ENCODE assay signal across 8 mouse cellular contexts in the genomic region with DNA sequence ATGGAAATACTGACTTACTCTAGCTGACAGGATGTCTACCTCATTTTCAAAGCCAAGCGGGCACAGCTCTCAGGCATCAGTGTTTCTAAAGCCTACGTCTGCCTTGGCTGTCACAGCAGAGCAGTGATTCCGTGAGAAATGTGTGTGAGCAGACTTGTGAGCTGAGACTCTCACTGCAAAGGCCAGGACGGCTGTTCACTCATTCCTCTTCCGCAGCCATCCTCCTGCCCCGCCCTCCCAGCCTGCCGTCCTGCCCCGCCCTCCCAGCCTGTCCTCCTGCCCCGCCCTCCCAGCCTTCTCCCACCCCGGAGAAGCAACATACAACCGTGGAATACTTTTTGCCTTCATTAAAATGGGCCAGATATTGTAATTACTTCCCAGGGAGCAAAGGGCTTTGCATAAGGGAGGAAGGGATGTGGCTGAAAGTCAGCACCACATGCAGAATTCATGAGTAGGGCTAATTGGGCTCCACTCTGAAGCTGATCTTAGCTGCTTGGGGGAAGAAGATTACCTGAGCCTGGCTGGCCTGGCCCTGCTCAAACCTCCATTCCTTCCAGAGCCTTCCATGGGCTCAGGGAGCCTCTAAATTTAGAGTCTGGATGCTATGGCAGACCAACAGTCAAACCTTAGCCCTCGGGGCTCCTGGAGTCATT. TPM values are rescaled to one million over a fixed set of nuclear protein-coding genes. Genes with fewer than 3 reads are reported as not detected.
A peak's percentile ranks its signal among the peaks of the same experiment; 100 is the strongest.
DNase-seq lines count a peak whose midpoint lies in the region; ATAC-seq lines count a peak whose summit lies in the region.

No protein-coding gene starts in this region.

- ATAC-seq in lung, embryonic 16.5 days (ENCODE audit: low read depth), result peak; percentile 71
- peak; percentile 66 for ATAC-seq in megakaryocyte-erythroid progenitor cell, adult 5-6 weeks (replicated peaks; ENCODE audit: low FRiP score, low TSS enrichment, poor library complexity, severe bottlenecking)
- no peak for ATAC-seq in erythroblast, adult 5-6 weeks (replicated peaks; ENCODE audit: low FRiP score, poor library complexity, severe bottlenecking)

- H3K27ac ChIP-seq in lung, embryonic 16.5 days (ENCODE audit: low read length), result no peak overlapping the region
- peak overlapping the region; percentile 51; the same call in 1 of the 2 replicates for H3K27ac ChIP-seq in hindbrain, embryonic 10.5 days

- no peaks in the 10 kb centered on the region for H3K36me3 ChIP-seq in lung, embryonic 16.5 days (ENCODE audit: control insufficient read depth, insufficient read depth, low read length)
- H3K36me3 ChIP-seq in hindbrain, embryonic 10.5 days, result no peaks in the 10 kb centered on the region

- H3K4me1 ChIP-seq in lung, embryonic 16.5 days (replicated peaks; ENCODE audit: control insufficient read depth, insufficient read depth, low read length), result 0 out of 2 replicates have a peak, but pooled peaks cover 7% of the 10 kb centered on the region
- H3K4me1 ChIP-seq in hindbrain, embryonic 10.5 days (replicated peaks), result peaks cover 47% of the 10 kb centered on the region

- peak; percentile 44 for DNase-seq in adrenal gland, adult 2 months
- DNase-seq in adrenal gland, postnatal 4 days (ENCODE audit: low spot score in 2 of 2), result no peak
- no peak for DNase-seq in lung, postnatal 36 days
- DNase-seq in hindbrain, embryonic 10.5 days (ENCODE audit: low spot score), result peak; percentile 51
- no peak for DNase-seq in ovary, adult 18-20 months (ENCODE audit: low spot score)

- H3K27me3 ChIP-seq in lung, embryonic 16.5 days (ENCODE audit: control insufficient read depth, insufficient read depth, low read depth, low read length), result no peaks in the 10 kb centered on the region
- H3K27me3 ChIP-seq in hindbrain, embryonic 10.5 days (ENCODE audit: insufficient read depth, poor library complexity, severe bottlenecking), result peaks cover 34% of the 10 kb centered on the region

- 6% methylated on average over 12 of the region's 12 CpGs for WGBS in lung, embryonic 16.5 days
- WGBS in hindbrain, embryonic 10.5 days, result 10% methylated on average over 12 of the region's 12 CpGs

- peak overlapping the region; percentile 50 for H3K4me2 ChIP-seq in lung, embryonic 16.5 days (ENCODE audit: low read depth, low read length)

- H3K4me3 ChIP-seq in lung, embryonic 16.5 days (ENCODE audit: low read length), result peak overlapping the region; percentile 20
- peak overlapping the region; percentile 38 for H3K4me3 ChIP-seq in hindbrain, embryonic 10.5 days

- H3K9me3 ChIP-seq in lung, embryonic 16.5 days (ENCODE audit: control insufficient read depth, low read length), result peaks cover 2% of the 10 kb centered on the region; the same call in 1 of the 2 replicates
- no peaks in the 10 kb centered on the region for H3K9me3 ChIP-seq in hindbrain, embryonic 10.5 days

- peak overlapping the region; percentile 37; the same call in 1 of the 2 replicates for H3K9ac ChIP-seq in lung, embryonic 16.5 days (ENCODE audit: low read length)

RNA-seq across cellular contexts. Expression of gene Lemd1, which starts 23.0 kb away (rescaled TPM):
- under 1 TPM in 1 of 2 experiments, not detected in 1; 0.41 TPM for total RNA-seq in adrenal gland, adult 2 months (2021)
- 0.19 and 0.20 TPM in 2 replicates for polyA plus RNA-seq in adrenal gland, adult 2 months (2012; rRNA removed)
- under 1 TPM; 0.17 to 0.67 TPM for total RNA-seq in adrenal gland, postnatal 4 days (2021)
- polyA plus RNA-seq in lung, embryonic 16.5 days (2015; fragmentation: Nextera tagmentation; extraction: Ambion mirVana), result 1.2 and 1.8 TPM in 2 replicates
- polyA plus RNA-seq in hindbrain, embryonic 10.5 days (2016; fragmentation: Nextera tagmentation; extraction: Ambion mirVana), result 2.6 and 7.7 TPM in 2 replicates
- total RNA-seq in megakaryocyte-erythroid progenitor cell, adult 5-6 weeks (2014; fragmentation: Nextera tagmentation), result not detected in 2 replicates
- total RNA-seq in megakaryocyte-erythroid progenitor cell, adult 5-6 weeks (2017), result not detected in 2 replicates
- not detected in 2 replicates for total RNA-seq in erythroblast, adult 5-6 weeks (2015; ENCODE audit: low replicate concordance)
- not detected in 2 replicates for total RNA-seq in erythroblast, adult 5-6 weeks (2017; ENCODE audit: low replicate concordance)

RNA-seq across cellular contexts. Expression of gene AC124108.1, which starts 23.0 kb away (rescaled TPM):
- total RNA-seq in adrenal gland, adult 2 months (2021), result under 1 TPM; 0.10 to 0.12 TPM
- polyA plus RNA-seq in adrenal gland, adult 2 months (2012; rRNA removed), result 0.03 and 0.09 TPM in 2 replicates
- under 1 TPM; 0.17 to 0.25 TPM for total RNA-seq in adrenal gland, postnatal 4 days (2021)
- 0.50 and 0.63 TPM in 2 replicates for polyA plus RNA-seq in lung, embryonic 16.5 days (2015; fragmentation: Nextera tagmentation; extraction: Ambion mirVana)
- 1.6 and 2.8 TPM in 2 replicates for polyA plus RNA-seq in hindbrain, embryonic 10.5 days (2016; fragmentation: Nextera tagmentation; extraction: Ambion mirVana)
- total RNA-seq in megakaryocyte-erythroid progenitor cell, adult 5-6 weeks (2014; fragmentation: Nextera tagmentation), result not detected in 2 replicates
- total RNA-seq in megakaryocyte-erythroid progenitor cell, adult 5-6 weeks (2017), result not detected in 2 replicates
- not detected in 2 replicates for total RNA-seq in erythroblast, adult 5-6 weeks (2015; ENCODE audit: low replicate concordance)
- not detected in 2 replicates for total RNA-seq in erythroblast, adult 5-6 weeks (2017; ENCODE audit: low replicate concordance)

RNA-seq across cellular contexts. Expression of gene Cdk18, which starts 28.8 kb away (rescaled TPM):
- 10 to 100 TPM; 14.9 to 22.5 TPM for total RNA-seq in adrenal gland, adult 2 months (2021)
- 36.3 and 42.5 TPM in 2 replicates for polyA plus RNA-seq in adrenal gland, adult 2 months (2012; rRNA removed)
- total RNA-seq in adrenal gland, postnatal 4 days (2021), result 10 to 100 TPM; 24.8 to 25.1 TPM
- polyA plus RNA-seq in lung, embryonic 16.5 days (2015; fragmentation: Nextera tagmentation; extraction: Ambion mirVana), result 8.7 and 9.0 TPM in 2 replicates
- 2.1 and 2.2 TPM in 2 replicates for polyA plus RNA-seq in hindbrain, embryonic 10.5 days (2016; fragmentation: Nextera tagmentation; extraction: Ambion mirVana)
- 0.42 TPM in 1 of 2 replicates, not detected in the other for total RNA-seq in megakaryocyte-erythroid progenitor cell, adult 5-6 weeks (2014; fragmentation: Nextera tagmentation)
- total RNA-seq in megakaryocyte-erythroid progenitor cell, adult 5-6 weeks (2017), result 0.46 TPM in 1 of 2 replicates, not detected in the other
- total RNA-seq in erythroblast, adult 5-6 weeks (2015; ENCODE audit: low replicate concordance), result not detected in 2 replicates
- total RNA-seq in erythroblast, adult 5-6 weeks (2017; ENCODE audit: low replicate concordance), result 0.28 TPM in 1 of 2 replicates, not detected in the other

Comparison
In these comparisons a context has a peak if more than half of its experiments do, and no peak if none do; other contexts are left out.
1. DNase-seq: peak in adrenal gland, adult 2 months (single experiment) and hindbrain, embryonic 10.5 days (single experiment); none in adrenal gland, postnatal 4 days (0 of 2), lung, postnatal 36 days (single experiment) and ovary, adult 18-20 months (single experiment).
2. RNA of gene Cdk18, which starts 28.8 kb away (total RNA-seq): 24.8 to 25.1 TPM in adrenal gland, postnatal 4 days and 14.9 to 22.5 TPM in adrenal gland, adult 2 months; 0.42 to 0.46 TPM in megakaryocyte-erythroid progenitor cell, adult 5-6 weeks and 0.28 TPM in erythroblast, adult 5-6 weeks; every median in the first group is over 10 times any median in the second.